Mouse (Mus musculus) limb, embryonic 15.5 days (tissue): ENCODE results near the gene Fgfbp3. TPM values are rescaled to one million over a fixed set of nuclear protein-coding genes. Genes with fewer than 3 reads are reported as not detected.

Source experiments
- ATAC-seq: fragments of 200-750 bp; cut with Nextera tagmentation; 2 replicates; pipeline ENCODE4 v1.8.0; 2017; ENCODE audit warnings: low read depth, moderate TSS enrichment; ENCODE audit not compliant: insufficient number of reproducible peaks, low FRiP score, low TSS enrichment
- H3K27ac ChIP-seq: fragments of 300-500 bp; sonication (generic); 2 replicates; pipeline ENCODE4 v1.5.1; 2015; ENCODE audit warnings: moderate library complexity, mild to moderate bottlenecking, inconsistent platforms
- H3K27me3 ChIP-seq: fragments of 300-500 bp; sonication (generic); 2 replicates; pipeline ENCODE4 v1.6.1; 2015; ENCODE audit warnings: inconsistent platforms
- H3K36me3 ChIP-seq: fragments of 300-500 bp; sonication (generic); 2 replicates; pipeline ENCODE4 v1.6.1; 2015; ENCODE audit warnings: inconsistent platforms
- H3K4me1 ChIP-seq: fragments of 300-500 bp; sonication (generic); 2 replicates; pipeline ENCODE4 v1.6.1; 2015; ENCODE audit warnings: inconsistent platforms
- H3K4me2 ChIP-seq: fragments of 300-500 bp; sonication (generic); 2 replicates; pipeline ENCODE4 v1.6.1; 2015; ENCODE audit warnings: mild to moderate bottlenecking, inconsistent platforms
- H3K4me3 ChIP-seq: fragments of 300-500 bp; sonication (generic); 2 replicates; pipeline ENCODE4 v1.5.1; 2015; ENCODE audit warnings: mild to moderate bottlenecking, inconsistent platforms
- H3K9ac ChIP-seq: fragments of 300-500 bp; sonication (generic); 2 replicates; pipeline ENCODE4 v1.6.1; 2015; ENCODE audit warnings: inconsistent platforms
- H3K9me3 ChIP-seq: fragments of 300-500 bp; sonication (generic); 2 replicates; pipeline ENCODE4 v1.6.1; 2016; ENCODE audit warnings: inconsistent platforms
- WGBS: fragments of 180-500 bp; shearing (Covaris S2); methylation state at CpG from one replicate; pipeline ENCODE4 v1.1.7; 2015; 5-methylcytosine and 5-hydroxymethylcytosine counted together
- polyA plus RNA-seq: library from polyadenylated mRNA; unstranded; fragments of >200 nt; fragmentation: Nextera tagmentation; extraction: Ambion mirVana; gene quantifications from 2 replicates; pipeline ENCODE4 v1.2.1, GENCODE M21; 2015

Fgfbp3 gene
- polyA plus RNA-seq, 1 experiment from 2014 or later, result 6.3 TPM

DNA sequence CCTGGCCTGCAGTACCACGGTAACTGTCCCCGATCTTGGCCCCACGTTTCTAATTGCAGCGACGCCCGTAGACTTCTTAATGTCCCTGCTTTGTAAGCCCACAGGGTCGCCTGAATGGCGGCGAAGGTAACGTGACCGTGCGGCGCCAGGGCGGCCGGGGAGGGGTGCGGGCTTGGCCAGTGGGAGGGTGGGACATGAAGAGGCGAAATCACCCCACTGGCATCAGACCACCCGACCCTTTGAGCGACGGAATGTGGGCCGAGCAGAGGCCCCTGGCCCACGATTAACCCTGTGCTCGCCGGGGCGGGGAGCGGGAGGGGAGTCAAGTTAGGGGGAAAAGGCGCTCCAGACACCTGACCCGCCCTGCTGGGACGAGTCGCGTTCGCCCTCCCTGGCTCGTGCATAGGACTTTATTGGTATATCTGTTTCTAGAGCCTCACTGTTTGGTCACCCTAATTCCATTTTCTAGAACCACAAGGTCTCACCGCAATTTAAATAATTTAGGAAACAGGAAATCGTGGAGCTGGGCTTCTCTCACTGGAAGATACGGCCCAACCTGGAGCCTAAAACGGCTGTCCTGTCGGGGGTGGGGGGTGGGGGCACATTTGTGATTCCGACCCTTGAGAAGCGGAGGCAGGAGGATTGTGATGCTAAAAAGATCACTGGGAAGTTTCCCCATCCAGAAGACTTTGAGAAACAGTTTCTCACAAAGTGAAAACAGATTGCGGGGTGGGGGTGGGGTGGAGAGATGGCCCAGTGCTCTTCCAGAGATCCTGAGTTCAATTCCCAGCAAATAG lies 15.0 kb downstream of the Fgfbp3 start:
- peaks cover 10% of the 10 kb centered on the region for H3K4me1 ChIP-seq
- peak overlapping the region; percentile 23 for H3K27ac ChIP-seq

DNA sequence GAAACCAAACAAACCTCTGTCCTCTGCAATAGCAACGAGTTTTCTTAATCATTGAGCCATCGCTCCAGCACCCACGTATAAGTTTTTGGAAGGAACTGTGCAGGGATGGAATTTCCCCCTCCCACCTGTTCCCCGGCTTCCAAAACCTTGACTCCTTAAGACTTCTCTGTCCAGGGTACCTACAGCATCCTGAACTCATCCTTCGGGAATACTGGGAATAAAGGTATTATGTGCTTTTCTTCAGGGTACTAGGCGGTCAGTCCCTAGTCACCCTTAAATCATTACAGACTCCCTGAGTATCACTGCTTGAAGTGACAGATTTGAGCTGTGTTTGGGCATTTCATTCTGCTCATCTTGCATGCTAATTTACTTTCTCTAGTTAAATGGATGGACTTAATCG lies 16.0 kb downstream of the Fgfbp3 start:
- Histone ChIP-seq H3K4me1 (peaks cover 10% of the 10 kb centered on the region), H3K9ac (no peak overlapping the region), H3K4me2 (peak overlapping the region; percentile 86; the same call in 1 of the 2 replicates), H3K36me3 (no peaks in the 10 kb centered on the region), H3K27me3 (no peaks in the 10 kb centered on the region), H3K27ac (no peak overlapping the region), H3K4me3 (no peak overlapping the region; the same call in 1 of the 2 replicates), H3K9me3 (no peaks in the 10 kb centered on the region)
- WGBS, result 38% methylated on average over 7 of the region's 7 CpGs
- no peak for ATAC-seq

More for the DNA sequence above, 15.0 kb downstream of the Fgfbp3 start:
- H3K4me3 ChIP-seq, result peak overlapping the region; percentile 57
- peak; percentile 65; the same call in 1 of the 2 replicates for ATAC-seq
- H3K4me2 ChIP-seq, result peak overlapping the region; percentile 86
- H3K36me3 ChIP-seq, result no peaks in the 10 kb centered on the region
- no peaks in the 10 kb centered on the region for H3K27me3 ChIP-seq
- 2% methylated on average over 41 of the region's 41 CpGs for WGBS
- no peaks in the 10 kb centered on the region for H3K9me3 ChIP-seq
- peak overlapping the region; percentile 54 for H3K9ac ChIP-seq

GRCm38 (mm10) chr19:36897778-36898177 lies 21.6 kb downstream of the Fgfbp3 start:
- H3K9me3 ChIP-seq, result no peaks in the 10 kb centered on the region

DNA sequence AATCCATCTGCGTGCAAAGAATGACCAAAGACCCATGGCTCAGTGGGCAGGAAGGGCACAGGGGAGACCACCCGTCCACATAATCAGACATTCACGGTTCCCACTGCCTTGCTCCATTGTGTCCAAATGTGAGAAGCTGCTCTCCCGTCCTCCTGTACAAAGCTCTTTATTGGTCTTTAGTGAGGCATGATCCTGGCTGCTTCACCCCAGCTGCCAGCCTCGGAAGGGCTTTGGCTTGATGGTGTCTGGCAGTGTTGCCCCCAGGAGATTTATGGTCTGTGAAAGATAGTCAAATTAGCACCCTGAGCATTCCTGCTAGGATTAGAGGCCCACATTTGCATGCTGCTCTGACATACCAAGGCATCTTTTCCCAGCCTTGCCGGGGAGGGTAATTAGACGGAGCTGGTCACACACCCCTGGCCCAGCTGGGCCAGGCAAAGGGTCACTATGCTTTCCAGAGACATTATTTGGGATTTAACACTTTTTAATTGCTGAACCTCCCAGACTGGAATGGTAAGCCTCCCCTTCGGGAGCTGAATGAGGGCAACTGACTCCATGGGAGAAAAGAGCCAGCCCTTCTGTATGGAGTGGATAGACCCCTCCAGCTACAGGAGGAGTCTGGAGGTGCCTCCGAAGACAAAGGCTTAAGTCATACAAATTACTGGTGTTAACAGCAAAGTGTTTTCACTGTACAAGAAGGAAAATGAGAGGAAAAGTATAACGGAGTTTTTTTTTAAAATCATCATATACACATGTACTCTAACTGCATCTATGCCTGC lies 22.4 kb downstream of the Fgfbp3 start:
- no peak for ATAC-seq

More at GRCm38 (mm10) chr19:36897778-36898177, 21.6 kb downstream of the Fgfbp3 start:
- ATAC-seq, result no peak
- Histone ChIP-seq H3K27ac (no peak overlapping the region), H3K4me3 (no peak overlapping the region), H3K36me3 (peaks cover 20% of the 10 kb centered on the region), H3K27me3 (no peaks in the 10 kb centered on the region), H3K4me1 (peaks cover 7% of the 10 kb centered on the region; the same call in 1 of the 2 replicates), H3K4me2 (no peak overlapping the region), H3K9ac (no peak overlapping the region)
- WGBS, result 47% methylated on average over 9 of the region's 9 CpGs

DNA sequence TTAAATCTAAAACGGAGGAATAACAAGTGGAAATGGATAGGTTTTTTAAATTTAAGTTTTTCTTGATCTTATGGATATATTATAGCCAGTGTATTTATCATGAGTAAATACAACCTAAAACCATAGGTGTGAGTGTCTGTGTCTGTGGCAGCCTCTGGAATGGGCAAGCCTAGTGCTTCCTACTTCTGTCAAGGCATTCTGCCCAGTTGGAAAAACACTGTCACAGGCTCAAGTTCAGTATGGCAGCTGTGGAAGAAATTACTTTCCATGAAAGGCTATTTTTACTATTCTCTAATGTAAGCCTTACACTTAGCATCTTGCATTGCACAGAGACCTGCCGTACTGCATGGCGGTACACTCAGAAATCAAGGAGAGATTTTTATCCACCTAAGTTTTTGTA lies 27.7 kb downstream of the Fgfbp3 start:
- 89% methylated on average over 3 of the region's 3 CpGs for WGBS
- peaks cover 74% of the 10 kb centered on the region for H3K36me3 ChIP-seq
- H3K9ac ChIP-seq, result no peak overlapping the region
- no peaks in the 10 kb centered on the region for H3K27me3 ChIP-seq
- no peak overlapping the region for H3K4me2 ChIP-seq
- peaks cover 3% of the 10 kb centered on the region; the same call in 1 of the 2 replicates for H3K4me1 ChIP-seq
- no peak overlapping the region for H3K4me3 ChIP-seq
- H3K9me3 ChIP-seq, result no peaks in the 10 kb centered on the region
- no peak overlapping the region for H3K27ac ChIP-seq
- ATAC-seq, result no peak

More for the DNA sequence above, 22.4 kb downstream of the Fgfbp3 start:
- H3K27ac ChIP-seq, result no peak overlapping the region
- no peak overlapping the region for H3K9ac ChIP-seq
- H3K4me1 ChIP-seq, result peaks cover 7% of the 10 kb centered on the region; the same call in 1 of the 2 replicates
- no peak overlapping the region for H3K4me2 ChIP-seq
- WGBS, result 13% methylated on average over 10 of the region's 10 CpGs
- no peaks in the 10 kb centered on the region for H3K27me3 ChIP-seq
- no peak overlapping the region for H3K4me3 ChIP-seq
- H3K36me3 ChIP-seq, result peaks cover 25% of the 10 kb centered on the region
- no peaks in the 10 kb centered on the region for H3K9me3 ChIP-seq

GRCm38 (mm10) chr19:36887706-36888105 lies 31.7 kb downstream of the Fgfbp3 start:
- WGBS, result 82% methylated on average over 3 of the region's 3 CpGs
- Histone ChIP-seq H3K27ac (no peak overlapping the region), H3K9me3 (no peaks in the 10 kb centered on the region), H3K36me3 (peaks cover 89% of the 10 kb centered on the region), H3K4me3 (no peak overlapping the region), H3K4me1 (no peaks in the 10 kb centered on the region), H3K4me2 (no peak overlapping the region), H3K9ac (no peak overlapping the region), H3K27me3 (no peaks in the 10 kb centered on the region)
- no peak for ATAC-seq

GRCm38 (mm10) chr19:36886316-36886715 lies 33.1 kb downstream of the Fgfbp3 start:
- 75% methylated on average over 2 of the region's 2 CpGs for WGBS
- no peak overlapping the region for H3K4me3 ChIP-seq

DNA sequence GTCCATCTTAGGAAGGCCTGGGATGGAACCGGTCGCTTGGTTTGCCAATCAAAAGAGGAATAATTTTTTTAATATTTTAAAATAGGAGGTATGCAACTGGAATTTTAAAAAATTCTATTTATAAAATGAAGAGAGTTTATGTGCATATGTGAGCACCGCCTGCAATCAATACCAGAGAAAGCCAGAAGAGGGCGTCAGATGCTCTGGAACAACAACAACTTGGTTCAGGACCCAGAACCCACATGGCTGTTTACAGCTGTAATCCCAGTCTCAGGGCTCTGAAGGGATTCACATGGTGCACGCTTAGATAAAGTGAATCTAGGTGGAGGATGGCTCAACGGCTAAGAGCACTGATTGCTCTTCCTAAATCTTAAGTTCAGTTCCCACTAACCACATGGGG lies 36.3 kb downstream of the Fgfbp3 start:
- no peak overlapping the region for H3K4me3 ChIP-seq
- ATAC-seq, result no peak
- H3K27ac ChIP-seq, result no peak overlapping the region
- no peak overlapping the region for H3K4me2 ChIP-seq
- H3K9me3 ChIP-seq, result no peaks in the 10 kb centered on the region
- WGBS, result 82% methylated on average over 6 of the region's 6 CpGs
- no peak overlapping the region for H3K9ac ChIP-seq
- H3K4me1 ChIP-seq, result no peaks in the 10 kb centered on the region
- H3K27me3 ChIP-seq, result no peaks in the 10 kb centered on the region
- H3K36me3 ChIP-seq, result peaks cover 86% of the 10 kb centered on the region

More at GRCm38 (mm10) chr19:36886316-36886715, 33.1 kb downstream of the Fgfbp3 start:
- Histone ChIP-seq H3K4me1 (no peaks in the 10 kb centered on the region), H3K9ac (no peak overlapping the region), H3K9me3 (no peaks in the 10 kb centered on the region), H3K4me2 (no peak overlapping the region), H3K27me3 (no peaks in the 10 kb centered on the region), H3K27ac (no peak overlapping the region), H3K36me3 (peaks cover 92% of the 10 kb centered on the region)
- no peak for ATAC-seq

GRCm38 (mm10) chr19:36878743-36879495 lies 40.5 kb downstream of the Fgfbp3 start:
- WGBS, result 64% methylated on average over 11 of the region's 11 CpGs
- H3K27ac ChIP-seq, result 0 out of 2 replicates have a peak overlapping the region, but pooled peaks have one; percentile 38
- ATAC-seq, result no peak

DNA sequence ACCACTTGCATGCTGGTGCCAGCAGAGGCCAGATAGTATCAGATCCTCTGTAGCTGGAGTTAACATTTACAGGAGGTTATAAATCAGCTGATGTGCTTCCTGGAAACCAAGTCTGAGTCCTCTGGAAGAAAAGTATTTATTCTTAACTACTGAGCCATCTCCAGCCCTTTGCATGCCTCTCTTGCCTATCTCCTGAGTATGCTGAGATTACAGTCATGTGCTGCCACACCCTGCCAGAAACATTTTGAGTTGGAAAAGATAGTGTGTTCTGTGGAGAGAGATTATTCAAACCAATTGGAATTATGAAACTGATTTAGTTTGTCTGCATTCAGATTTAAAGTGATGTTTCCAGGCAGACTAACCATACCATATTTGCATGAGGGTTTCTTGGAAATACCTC lies 42.1 kb downstream of the Fgfbp3 start:
- H3K27me3 ChIP-seq, result no peaks in the 10 kb centered on the region

More at GRCm38 (mm10) chr19:36878743-36879495, 40.5 kb downstream of the Fgfbp3 start:
- H3K4me2 ChIP-seq, result no peak overlapping the region
- no peaks in the 10 kb centered on the region for H3K4me1 ChIP-seq
- no peak overlapping the region for H3K9ac ChIP-seq
- no peaks in the 10 kb centered on the region for H3K27me3 ChIP-seq
- no peak overlapping the region for H3K4me3 ChIP-seq
- no peaks in the 10 kb centered on the region for H3K9me3 ChIP-seq
- peaks cover 81% of the 10 kb centered on the region for H3K36me3 ChIP-seq

GRCm38 (mm10) chr19:36874651-36875050 lies 44.8 kb downstream of the Fgfbp3 start:
- ATAC-seq, result no peak
- Histone ChIP-seq H3K36me3 (peaks cover 62% of the 10 kb centered on the region), H3K4me1 (no peaks in the 10 kb centered on the region), H3K27me3 (no peaks in the 10 kb centered on the region), H3K9ac (no peak overlapping the region), H3K4me2 (no peak overlapping the region), H3K4me3 (no peak overlapping the region), H3K9me3 (no peaks in the 10 kb centered on the region), H3K27ac (no peak overlapping the region)
- 75% methylated on average over 2 of the region's 2 CpGs for WGBS

More for the DNA sequence above, 42.1 kb downstream of the Fgfbp3 start:
- Histone ChIP-seq H3K4me2 (no peak overlapping the region), H3K36me3 (peaks cover 77% of the 10 kb centered on the region), H3K27ac (no peak overlapping the region), H3K9me3 (no peaks in the 10 kb centered on the region), H3K4me3 (no peak overlapping the region), H3K9ac (no peak overlapping the region), H3K4me1 (no peaks in the 10 kb centered on the region)
- ATAC-seq, result no peak
